Mouse (Mus musculus) layer of hippocampus, postnatal 25 days (tissue): ENCODE results near the gene Sigirr. TPM values are rescaled to one million over a fixed set of nuclear protein-coding genes. Genes with fewer than 3 reads are reported as not detected.
A peak's percentile ranks its signal among the peaks of the same experiment; 100 is the strongest.

Source experiments
- DNase-seq, 2 experiments: peaks; one replicate each; pipeline ENCODE4 v3.0.0; 2022; ENCODE audit warnings: mixed read lengths in 2 of 2, low spot score in 1 of 2; ENCODE audit errors: extremely low spot score in 1 of 2
- total RNA-seq, 2 experiments: library from RNA; stranded (reverse); gene quantifications; 2 replicates each; pipeline ENCODE4 v1.2.3; 2021

Gene Sigirr
- total RNA-seq, 2 experiments from 2014 or later = 1.9 to 3.2 TPM

DNA sequence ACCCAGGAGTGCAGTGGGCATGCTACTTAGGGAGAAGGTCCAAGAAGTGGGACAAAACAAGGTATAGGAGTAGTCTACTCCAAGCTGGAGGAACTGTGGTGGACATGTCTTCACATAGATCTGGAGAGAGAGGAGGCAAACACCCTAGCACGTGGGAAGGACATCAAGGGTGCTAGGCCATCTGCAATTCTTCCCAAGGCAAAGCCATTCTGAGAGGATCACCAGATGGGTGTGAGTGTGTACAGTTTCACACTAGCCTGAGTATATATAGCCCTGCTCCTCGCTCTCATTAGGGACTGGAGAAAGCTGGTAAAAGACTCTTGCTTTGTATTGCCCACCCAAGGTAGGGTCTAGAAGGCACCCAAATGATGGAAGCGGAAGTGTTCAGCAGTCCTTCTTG lies 37.0 kb downstream of the Sigirr start:
- DNase-seq = no peak

DNA sequence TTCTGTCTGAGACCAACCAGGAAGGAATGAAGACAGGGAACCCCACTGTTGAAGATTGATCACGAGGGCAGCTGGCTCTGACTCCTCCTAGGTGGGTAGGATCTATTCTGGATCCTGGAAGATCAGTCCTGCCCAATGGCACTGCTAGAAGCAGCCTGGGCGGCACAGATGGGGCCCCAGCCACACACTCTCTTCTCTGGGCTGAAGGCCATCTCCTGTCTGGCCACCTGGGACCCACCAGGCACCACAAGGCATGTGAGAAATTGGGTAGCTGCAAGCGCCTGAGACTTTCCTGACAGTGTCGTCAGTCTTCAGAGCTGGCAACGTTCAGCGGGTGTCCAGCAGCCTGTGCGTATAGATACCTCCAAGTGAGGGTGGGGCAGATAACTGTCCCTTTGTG lies 37.8 kb downstream of the Sigirr start:
- DNase-seq = no peak

DNA sequence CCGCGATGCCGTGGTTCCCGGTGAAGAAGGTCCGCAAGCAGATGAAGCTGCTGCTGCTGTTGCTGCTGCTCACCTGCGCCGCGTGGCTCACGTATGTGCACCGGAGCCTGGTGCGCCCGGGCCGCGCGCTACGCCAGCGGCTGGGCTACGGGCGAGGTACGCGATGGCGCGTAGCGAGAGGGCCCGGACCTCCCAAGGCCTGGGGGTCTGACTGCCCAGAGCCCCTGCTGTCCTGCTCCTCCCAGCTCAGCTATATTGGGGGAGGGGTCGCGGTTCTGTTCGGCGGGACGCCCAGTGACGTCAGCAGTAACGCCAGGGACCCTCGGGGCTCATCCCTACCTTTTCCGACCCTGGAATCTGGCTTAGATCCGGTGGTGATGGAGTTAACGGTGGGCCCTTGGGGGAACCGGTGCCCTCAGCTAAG lies 39.1 kb downstream of the Sigirr start:
- no peak for DNase-seq

DNA sequence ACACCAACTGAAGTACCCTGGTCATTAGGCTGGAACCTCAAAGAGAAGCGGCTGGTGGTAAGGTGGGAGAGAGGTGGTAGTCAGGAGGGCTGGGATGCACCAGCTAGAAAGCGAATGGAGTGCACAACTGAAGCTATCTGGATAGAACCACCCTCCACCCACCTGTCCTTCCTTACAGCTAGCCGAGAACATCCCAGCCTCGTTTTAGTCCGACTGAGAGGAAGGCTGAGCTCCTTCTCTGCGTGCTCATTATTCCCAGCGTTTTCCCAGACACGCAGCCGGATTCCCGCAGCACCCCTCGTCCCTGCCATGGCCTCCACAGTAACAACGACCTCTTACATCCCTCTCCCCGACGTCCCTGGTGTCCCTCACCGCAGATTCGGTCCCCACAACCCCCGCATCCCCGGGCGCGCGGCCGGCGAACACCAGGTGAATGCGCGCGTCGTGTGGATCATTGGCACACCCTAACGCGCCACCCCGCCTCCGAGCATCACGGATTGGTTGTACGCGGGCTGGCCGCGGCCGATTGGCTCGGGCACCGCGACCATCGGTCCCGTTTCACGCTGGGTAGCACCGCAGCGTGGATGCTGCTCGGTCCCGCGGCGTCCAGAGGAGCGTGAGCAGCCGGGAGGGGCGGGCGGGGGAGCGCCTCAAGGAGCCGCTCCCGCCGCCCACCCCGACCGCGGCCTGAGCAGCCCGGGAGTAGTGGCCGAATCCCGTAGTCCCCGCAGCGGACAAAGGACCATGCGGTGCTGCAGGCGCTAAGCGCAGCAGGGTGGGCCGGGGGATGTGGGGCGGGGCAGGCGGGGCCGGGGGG lies 39.7 kb downstream of the Sigirr start, which contains the start of gene B4galnt4:
B4galnt4 (plus strand) TSS at position 679 of the 817 bp plus-strand sequence.
- peak; percentile 79 to 85 for DNase-seq

DNA sequence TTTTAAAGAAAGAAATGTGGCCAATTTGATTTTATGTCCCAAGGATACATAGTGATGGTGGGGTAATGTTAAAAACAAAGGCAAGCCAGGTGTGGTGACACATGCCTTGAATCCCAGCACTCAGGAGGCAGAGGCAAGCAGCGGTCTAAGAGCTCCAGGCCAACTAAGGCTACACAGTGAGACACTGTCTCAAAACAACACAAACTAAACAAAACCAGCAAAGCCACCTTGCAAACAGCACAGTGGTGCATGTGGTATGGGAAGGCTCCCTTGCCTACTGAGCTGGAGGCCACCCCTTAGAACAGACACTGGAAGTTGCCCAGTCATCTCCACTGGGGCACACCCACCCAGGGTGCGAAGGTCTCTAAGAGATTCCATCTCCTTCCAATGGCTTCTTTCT lies 40.4 kb downstream of the Sigirr start:
- DNase-seq = no peak

DNA sequence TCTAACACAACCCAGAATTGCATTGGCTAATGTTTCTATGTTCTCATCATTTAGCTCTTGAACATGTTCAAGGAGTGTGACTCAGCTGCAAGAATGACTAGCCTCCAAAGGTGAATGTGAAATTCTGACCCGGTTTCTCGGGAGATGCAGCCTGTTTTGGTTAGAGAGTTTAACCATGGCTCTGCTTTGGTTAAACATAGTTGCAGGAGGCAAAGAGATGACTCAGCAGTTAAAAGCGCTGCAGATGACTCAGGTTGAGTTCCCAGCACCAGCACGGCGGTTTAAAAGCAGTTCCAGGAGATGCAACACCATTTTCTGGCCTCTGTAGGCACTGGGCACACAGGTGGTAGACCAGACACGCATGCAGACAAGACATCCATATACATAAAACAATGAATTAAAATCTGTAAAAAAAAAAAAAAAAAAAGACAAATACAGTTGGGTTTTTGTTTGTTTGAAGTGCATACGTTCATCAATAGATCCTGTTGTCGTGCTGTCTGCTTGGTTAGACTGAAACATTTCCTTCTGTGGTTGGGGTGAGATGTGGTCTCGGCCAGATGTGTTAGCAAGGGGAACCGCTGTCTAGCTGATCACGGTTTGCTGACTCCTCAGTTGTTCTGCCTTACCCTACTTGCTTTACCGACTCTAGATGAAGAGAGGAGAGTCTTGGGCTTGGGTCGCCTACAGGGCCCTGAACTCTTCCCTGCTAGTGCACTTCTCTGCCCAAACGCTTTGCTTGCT lies 41.6 kb downstream of the Sigirr start:
- DNase-seq = no peak

DNA sequence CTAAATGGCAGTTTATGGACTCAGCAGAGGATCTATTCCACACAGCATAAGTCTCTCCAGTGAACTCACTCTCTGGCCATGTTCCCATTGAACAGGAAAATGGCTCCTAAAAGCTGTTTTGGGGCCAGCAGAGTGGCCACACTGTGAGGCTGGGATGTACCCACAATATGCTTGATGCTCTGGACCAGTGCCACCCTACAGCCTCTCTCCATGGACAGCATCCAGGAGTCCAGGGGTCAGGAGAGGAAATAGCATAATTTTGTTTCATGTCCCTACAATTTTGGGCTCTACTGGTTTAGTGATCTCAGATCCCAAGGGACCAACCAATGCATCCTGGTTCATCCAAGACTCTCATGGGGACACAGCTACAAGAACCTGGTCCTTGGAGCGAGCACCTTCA lies 42.8 kb downstream of the Sigirr start:
- no peak for DNase-seq

DNA sequence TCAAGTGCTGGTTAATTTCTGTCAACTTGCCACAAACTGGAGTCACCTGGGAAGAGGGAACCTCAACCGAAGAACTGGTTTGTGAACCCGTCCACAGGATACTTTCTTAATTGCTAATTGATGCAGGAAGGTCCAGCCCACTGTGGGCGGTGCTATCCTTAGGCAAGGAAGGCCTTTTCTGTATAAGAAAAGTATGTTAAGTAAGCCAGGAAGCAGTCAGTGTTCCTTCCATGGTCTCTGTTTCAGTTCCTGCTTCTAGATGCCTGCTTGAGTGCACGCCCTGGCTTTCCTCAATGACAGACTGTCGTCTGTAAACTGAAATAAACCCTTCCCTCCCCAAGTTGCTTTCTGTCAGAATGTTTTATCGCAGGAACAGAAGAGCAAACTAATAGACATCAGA lies 43.4 kb downstream of the Sigirr start:
- no peak for DNase-seq

DNA sequence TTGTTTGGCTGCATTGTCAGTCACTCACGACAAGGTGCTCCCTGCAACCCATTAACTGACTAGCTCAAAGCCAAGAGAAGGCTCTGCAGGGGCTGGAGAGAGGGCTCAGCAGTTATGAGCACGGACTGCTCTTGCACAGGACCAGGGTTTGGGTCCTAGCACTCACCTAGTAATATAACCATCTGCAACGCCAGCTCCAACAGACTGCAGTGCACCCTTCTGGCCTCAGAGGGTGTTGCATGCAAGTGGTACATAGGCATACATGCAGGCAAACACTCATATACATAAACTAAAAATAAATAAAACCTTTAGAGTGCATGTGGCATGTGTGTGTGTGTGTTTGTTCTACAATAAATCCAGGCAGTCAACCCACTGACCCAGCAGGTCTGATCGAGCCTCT lies 44.6 kb downstream of the Sigirr start:
- DNase-seq = no peak

DNA sequence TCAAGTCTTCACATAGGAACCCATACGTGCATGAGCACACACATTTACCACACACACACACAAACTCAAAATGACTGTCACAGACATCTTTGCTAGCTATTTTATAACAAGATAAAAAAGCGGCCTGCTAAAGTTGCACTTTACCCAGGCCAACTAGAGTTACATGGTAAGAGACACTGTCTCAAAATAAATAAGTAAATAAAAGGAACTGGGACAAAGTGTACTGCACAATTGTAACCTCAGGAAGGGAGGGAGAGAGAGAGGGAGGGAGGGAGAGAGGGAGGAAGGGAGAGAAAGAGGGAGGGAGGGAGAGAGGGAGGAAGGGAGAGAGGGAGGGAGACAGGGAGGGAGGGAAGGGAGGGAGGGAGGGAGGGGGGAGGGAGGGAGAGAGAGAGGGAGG lies 48.0 kb downstream of the Sigirr start:
- no peak for DNase-seq

DNA sequence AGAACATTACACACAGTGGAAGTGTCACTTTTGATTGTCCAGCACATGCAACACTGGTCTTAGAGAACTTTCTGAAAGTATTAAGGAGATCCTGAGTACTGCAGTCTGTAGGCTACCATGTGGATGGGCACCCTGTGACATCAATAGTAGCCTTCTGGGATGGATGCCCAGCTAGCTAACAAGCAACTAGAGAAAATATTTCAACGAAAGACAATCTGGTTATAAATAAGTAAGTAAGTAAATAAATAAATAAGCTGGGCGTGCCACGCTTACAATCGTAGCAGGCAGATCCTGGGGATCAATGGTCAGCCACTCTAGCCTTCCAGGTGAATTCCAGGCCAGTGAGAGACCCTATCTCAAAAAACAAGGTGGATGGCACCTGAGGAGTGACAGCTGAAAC lies 48.4 kb downstream of the Sigirr start:
- no peak for DNase-seq

DNA sequence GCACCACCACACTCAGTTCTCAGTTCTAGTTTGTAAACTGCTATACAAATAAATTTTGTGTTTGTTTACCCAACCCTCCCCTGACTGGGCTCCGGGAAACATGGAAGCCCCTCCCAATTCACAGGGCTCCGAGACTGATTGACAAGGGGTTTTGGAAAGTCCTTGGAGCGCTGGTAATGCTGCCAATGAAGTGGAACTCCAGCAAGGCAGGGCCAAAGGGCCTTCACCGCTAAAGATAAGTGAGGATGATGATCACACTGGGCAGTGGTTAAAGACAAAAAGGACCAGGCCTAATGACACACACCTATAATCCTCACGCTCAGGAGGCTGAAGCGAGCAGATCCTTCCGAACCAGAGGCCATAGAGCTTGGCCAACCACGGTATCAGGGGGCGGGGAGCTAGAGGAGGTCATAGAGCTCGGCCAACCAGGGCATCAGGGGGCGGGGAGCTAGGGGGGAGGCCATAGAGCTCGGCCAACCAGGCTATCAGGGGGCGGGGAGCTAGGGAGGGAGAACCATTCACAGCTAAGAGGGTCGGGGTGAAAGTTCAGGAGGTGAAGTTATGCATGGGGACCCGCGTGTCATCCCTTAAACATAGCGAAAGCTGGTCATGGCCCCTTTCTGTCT lies 49.2 kb downstream of the Sigirr start:
- no peak for DNase-seq

DNA sequence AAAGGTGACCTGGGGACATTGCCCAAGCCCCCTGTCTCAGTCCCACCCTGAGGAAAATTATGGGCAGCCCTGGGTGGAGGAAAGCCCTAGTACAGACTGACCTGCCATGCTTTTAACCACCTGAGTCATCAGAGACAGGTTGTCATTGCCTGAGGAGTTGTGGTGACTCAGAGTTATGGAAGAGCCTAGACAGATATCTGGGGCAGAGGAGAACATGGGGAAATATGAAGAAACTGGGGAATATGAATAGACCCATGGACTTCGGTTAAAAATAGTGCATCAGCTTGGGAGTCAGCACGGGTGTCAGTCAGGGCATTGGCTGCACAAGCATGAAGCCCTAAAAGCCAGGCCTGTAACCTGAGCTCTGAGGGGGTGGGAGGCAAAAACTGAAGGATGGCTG lies 51.0 kb downstream of the Sigirr start:
- no peak for DNase-seq

DNA sequence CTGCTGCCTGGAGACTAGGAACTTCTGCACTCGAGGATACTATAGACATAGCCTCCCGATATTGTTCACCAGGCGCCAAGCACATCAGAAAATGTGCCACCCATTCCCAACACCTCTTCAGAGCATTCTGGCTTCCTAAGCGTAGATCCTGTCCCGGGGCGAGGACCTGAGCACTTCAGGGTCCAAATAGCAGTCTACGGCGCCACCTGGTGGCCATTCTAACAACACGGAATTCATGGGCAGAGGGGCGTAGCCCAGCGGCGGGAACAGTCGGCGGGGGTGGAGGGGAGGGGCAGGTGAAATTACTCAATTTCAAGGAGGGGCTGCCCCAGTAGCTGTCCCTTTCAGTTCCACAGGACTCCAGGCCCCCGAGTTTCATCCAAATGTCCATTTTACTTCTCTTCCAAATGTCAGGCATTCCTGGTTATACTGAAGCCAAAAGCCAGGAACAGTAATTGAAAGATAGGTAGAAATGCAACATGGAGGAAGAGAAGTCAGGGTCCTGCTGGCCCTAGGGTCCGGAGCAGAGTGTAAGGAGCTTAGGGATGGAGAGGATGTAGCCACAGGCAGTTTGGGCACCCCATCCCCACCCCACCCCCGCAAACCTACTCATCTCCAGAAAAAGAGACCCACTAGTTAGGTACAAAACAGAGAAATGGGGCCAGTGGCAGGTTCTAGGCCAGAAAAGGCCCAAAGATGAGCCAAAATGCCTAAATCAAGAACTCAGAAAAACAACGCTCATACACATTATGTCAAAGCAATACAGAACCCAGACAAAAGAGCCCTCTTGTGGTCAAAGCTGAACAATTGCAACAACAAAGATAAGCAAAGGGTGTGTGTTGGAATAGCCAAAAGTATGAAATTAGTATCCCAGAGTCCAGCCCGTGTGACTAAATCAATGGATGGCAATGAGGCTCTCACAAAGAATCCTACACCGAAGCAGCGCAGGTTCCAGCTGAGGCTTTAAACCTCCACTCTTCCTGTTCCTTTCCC lies 51.9 kb downstream of the Sigirr start:
- peak; percentile 82 to 98 for DNase-seq

DNA sequence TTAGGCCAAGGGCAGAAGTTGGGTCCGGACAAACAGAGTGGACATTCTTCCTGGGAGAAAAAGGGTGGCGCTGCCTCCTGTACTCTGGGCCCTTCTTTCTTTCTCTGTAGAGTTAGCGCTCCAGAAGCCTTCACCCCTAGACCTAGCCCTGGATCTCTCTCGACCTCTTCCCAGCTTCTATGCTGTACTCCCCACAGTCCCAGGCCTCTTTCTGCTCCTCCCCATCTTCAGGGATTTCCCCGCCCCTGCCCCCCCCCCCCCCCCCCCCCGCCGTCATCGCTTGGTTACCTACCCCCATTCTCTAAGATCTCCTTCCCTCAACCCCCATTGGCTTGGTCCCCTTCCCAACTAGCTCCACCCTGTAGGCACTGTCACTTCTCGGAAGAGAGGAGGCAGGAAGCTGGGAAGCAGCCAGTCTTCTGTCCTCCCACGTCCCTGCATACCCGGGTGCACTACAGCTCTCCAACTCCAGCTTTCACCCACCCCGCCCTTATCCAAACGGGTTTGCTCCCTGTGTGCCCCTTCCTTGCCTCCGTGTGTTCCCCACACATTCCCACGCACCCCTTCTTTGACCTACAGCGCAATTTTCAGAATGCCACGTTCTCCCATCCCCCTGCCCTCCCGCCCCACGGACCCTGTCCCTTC lies 52.7 kb downstream of the Sigirr start:
- peak; percentile 47 to 48 for DNase-seq

DNA sequence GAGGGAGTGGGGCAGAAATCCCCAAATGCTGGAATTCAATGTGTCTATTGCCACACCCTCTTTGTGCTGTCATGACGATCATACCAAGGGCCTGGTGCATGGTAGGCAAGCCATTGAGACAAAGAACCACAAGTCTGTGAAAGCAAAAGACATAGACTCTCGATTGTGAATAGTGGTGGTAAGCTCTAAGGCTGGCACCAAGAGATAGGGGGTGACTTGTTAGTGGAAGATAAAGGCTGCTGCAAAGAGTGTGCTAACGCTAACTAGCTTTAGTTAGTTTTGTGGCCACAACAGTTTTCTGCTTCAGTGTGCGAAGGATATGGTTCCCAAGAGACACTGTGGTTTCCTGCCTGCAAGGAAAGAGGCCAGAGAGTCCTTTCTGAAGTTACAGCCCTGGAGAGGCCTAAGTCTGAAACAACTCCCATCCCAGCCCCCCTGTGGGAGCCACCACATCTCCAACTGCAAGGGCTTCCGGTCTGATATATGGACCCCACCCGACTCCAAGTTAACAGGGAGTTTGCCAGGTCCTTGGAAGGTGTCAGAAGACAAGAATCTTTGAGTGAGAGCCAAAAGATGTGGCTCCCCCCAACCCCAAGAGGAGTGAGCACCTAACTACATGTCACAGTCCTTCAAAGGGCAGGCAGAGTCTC lies 53.3 kb downstream of the Sigirr start:
- DNase-seq = no peak

DNA sequence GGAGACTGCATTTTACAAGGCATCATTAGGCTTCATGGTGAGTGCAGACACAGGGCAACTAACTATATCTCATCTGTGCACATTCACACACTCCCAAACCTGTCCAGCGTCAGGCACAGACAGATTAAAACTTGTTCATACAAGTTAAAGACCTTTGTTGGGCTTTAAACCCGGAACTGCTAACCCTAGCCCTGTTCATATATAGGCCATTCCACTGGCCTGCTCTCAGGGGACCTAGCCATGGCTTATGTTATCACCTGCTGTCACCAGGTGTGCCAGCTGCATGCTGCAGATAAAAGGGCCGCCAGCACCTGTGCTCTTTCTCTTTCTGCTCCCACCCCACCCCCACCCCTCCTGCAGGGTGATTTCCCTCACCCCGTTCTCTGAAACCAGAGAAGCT lies 57.8 kb downstream of the Sigirr start:
- DNase-seq = no peak

DNA sequence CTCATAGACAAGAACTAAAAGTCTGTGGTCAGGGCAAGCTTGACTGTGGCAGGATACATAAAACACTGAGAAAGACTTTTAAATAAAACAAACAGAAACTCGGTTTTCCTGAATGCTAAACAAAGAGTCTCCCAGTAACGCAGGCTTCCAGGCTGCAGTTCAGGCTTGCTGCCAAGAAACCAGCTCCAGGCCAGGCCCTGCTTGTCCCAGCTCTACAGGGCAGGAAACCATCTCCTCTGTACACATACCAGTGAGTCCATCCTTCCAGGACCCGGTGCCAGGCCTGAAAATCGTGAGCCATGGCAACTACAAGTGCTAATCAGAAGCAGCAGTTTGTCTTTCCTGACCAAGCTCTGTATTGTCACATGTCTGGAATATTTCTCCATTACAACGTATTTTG lies 58.7 kb downstream of the Sigirr start:
- DNase-seq = peak in 1 of 2 experiments; percentile 45
